ENCODE assay signal across 13 mouse cellular contexts in the genomic region with DNA sequence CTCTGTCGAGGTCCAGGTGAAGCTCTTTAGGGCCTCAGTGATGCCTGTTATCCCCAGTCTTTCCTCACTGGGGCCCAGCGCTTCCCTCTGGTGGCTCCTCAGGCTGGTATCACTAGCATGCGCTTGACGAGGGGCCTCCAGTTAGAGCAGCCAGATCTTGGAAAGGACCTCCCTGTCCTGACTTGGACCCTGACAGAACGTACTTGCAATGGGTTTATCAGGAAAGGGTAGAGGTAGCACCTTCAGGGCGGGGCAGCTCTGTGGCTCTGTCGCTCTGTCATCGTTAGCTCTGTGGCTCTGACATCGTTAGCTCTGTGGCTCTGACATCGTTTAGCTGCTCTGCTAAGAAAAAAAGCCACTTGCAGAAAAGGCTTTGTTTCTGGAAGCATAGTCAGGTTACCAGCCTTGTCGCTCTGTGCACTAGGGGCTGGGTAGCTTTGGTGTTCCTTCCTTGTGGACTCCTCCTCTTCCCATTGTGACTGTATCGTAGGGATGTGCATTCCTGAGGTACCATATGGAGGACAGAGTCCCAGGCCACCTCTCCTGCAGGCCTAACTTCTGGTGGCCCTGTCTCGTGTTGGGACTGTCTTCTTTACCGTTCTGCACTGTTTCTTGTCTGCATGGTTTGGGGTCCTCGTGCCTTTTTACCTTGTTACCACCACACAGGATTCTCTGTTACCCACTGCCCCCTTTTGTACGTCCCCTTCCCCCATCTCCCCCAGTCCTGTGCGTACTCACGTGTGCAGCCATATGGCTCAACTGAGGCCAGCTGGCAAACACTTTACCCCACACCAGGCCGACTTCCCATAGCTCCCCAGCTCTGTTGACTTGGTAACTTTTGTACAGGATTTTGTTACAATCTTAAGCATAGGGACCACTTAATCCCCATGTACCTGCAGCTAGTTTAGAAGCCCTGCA.
DNase-seq lines count a peak whose midpoint lies in the region; ATAC-seq and TF ChIP-seq lines count a peak whose summit lies in the region.
"Had no signal": no experiment of that assay in that cellular context is flagged by ENCODE, and none has a peak within 500 bp of the region (broad histone marks: within the 10 kb centered on the region; RNA-seq: fewer than 3 reads in every experiment).

No protein-coding gene starts in this region.

- H3K9me3 ChIP-seq in CH12.LX (replicated peaks; ENCODE audit: low read length): no peaks in the 10 kb centered on the region
- H3K9me3 ChIP-seq in forebrain, postnatal 0 days (ENCODE audit: low read length): no peaks in the 10 kb centered on the region
- H3K9me3 ChIP-seq in limb, embryonic 15.5 days: no peaks in the 10 kb centered on the region

- no peak overlapping the region for H3K27ac ChIP-seq in CH12.LX (ENCODE audit: insufficient read depth, low read depth)
- peak overlapping the region; percentile 36; the same call in 1 of the 2 replicates for H3K27ac ChIP-seq in forebrain, postnatal 0 days (ENCODE audit: low read depth, low read length)
- peak overlapping the region; percentile 70 for H3K27ac ChIP-seq in limb, embryonic 15.5 days

- TF ChIP-seq POLR2A in CH12.LX (IDR thresholded peaks at IDR 0.05; ENCODE audit: low read depth, low read length): no peak

- no peaks in the 10 kb centered on the region for H3K27me3 ChIP-seq in CH12.LX (replicated peaks)
- H3K27me3 ChIP-seq in forebrain, postnatal 0 days (ENCODE audit: insufficient read depth, low read length): no peaks in the 10 kb centered on the region
- H3K27me3 ChIP-seq in limb, embryonic 15.5 days: no peaks in the 10 kb centered on the region

- TF ChIP-seq CTCF in CH12.LX (conservative IDR thresholded peaks at IDR 0.05 in 1 of 2, IDR thresholded peaks at IDR 0.05 in 1 of 2; ENCODE audit: low read depth in 2 of 2, low read length in 2 of 2): peak in 1 of 2 experiments; percentile 13; a peak in 1 of 4 replicates
- 0 out of 2 replicates have a peak, but pooled peaks have one; percentile 13 for TF ChIP-seq CTCF in forebrain, postnatal 0 days (IDR thresholded peaks at IDR 0.05; ENCODE audit: low read depth)

- TF ChIP-seq EP300 in CH12.LX (IDR thresholded peaks at IDR 0.05; ENCODE audit: low read length): no peak

- H3K9ac ChIP-seq in CH12.LX (ENCODE audit: insufficient read depth, low read depth): no peak overlapping the region
- H3K9ac ChIP-seq in forebrain, postnatal 0 days: 0 out of 2 replicates have a peak overlapping the region, but pooled peaks have one; percentile 22
- no peak overlapping the region for H3K9ac ChIP-seq in limb, embryonic 15.5 days

- peaks cover 0 to 13% of the 10 kb centered on the region in 2 experiments; a peak in 2 of 4 replicates for H3K4me1 ChIP-seq in CH12.LX (ENCODE audit: control insufficient read depth in 1 of 2, insufficient read depth in 2 of 2)
- peaks cover 9% of the 10 kb centered on the region for H3K4me1 ChIP-seq in forebrain, postnatal 0 days (ENCODE audit: insufficient read depth)
- H3K4me1 ChIP-seq in limb, embryonic 15.5 days: peaks cover 22% of the 10 kb centered on the region

- peaks cover 40 to 90% of the 10 kb centered on the region in 2 experiments for H3K36me3 ChIP-seq in CH12.LX (replicated peaks in 1 of 2; ENCODE audit: control insufficient read depth in 1 of 2, insufficient read depth in 1 of 2, low read length in 1 of 2)
- H3K36me3 ChIP-seq in forebrain, postnatal 0 days (ENCODE audit: insufficient read depth): peaks cover 40% of the 10 kb centered on the region
- peaks cover 18% of the 10 kb centered on the region; the same call in 1 of the 2 replicates for H3K36me3 ChIP-seq in limb, embryonic 15.5 days

- dilution Hi-C loops in CH12.LX (cut with MboI; ENCODE audit: extremely low pct_ligation_motif_present, extremely low pct_unique_long_range_greater_than_20kb, low sequenced_read_pairs): no loop called here

- no peak overlapping the region for H3K4me2 ChIP-seq in CH12.LX (ENCODE audit: insufficient read depth, low read depth, poor library complexity, severe bottlenecking)
- no peak overlapping the region for H3K4me2 ChIP-seq in forebrain, postnatal 0 days (ENCODE audit: low read depth)
- no peak overlapping the region for H3K4me2 ChIP-seq in limb, embryonic 15.5 days
- H3K4me2 ChIP-seq: liver, embryonic 11.5 days had no signal

- no peaks in the 10 kb centered on the region for H3K79me2 ChIP-seq in CH12.LX (replicated peaks; ENCODE audit: control insufficient read depth, extremely low read depth, insufficient read depth, poor library complexity, severe bottlenecking)

- TF ChIP-seq RAD21 in CH12.LX (IDR thresholded peaks at IDR 0.05; ENCODE audit: low read depth, low read length): no peak

- 40% methylated on average over 19 of the region's 19 CpGs for WGBS in forebrain, postnatal 0 days
- 48% methylated on average over 19 of the region's 19 CpGs for WGBS in limb, embryonic 15.5 days

- ATAC-seq in forebrain, postnatal 0 days: peak; percentile 70
- ATAC-seq in limb, embryonic 15.5 days (ENCODE audit: insufficient number of reproducible peaks, low FRiP score, low TSS enrichment, low read depth): no peak

- in situ Hi-C loops in CH12.LX (cut with MboI; ENCODE audit: low pct_ligation_motif_present, low pct_unique_long_range_greater_than_20kb, low sequenced_read_pairs): no loop called here

- no peak overlapping the region for H3K4me3 ChIP-seq in CH12.LX (replicated peaks in 1 of 3; ENCODE audit: low read depth in 2 of 3, low read length in 2 of 3, poor library complexity in 1 of 3)
- H3K4me3 ChIP-seq in forebrain, postnatal 0 days (ENCODE audit: low read depth, low read length): no peak overlapping the region
- H3K4me3 ChIP-seq in limb, embryonic 15.5 days: no peak overlapping the region

- no peak for DNase-seq in CH12.LX (ENCODE audit: extremely low read depth)
- peak; percentile 54 for DNase-seq in brain, adult 2 months (ENCODE audit: low read depth, low spot score)
- DNase-seq in forebrain, postnatal 0 days: peak; percentile 44
- no peak for DNase-seq in spleen, postnatal 36 days (ENCODE audit: low spot score in 2 of 2)
- DNase-seq in gastrocnemius, postnatal 10 days: no peak
- no peak for DNase-seq in layer of hippocampus, adult 11-12 months (ENCODE audit: low spot score)
- DNase-seq: adrenal gland, postnatal 10 days; gastrocnemius, postnatal 14 days; kidney, postnatal 4 days; lung, postnatal 4 days; thymus, postnatal 36 days had no signal

TF ChIP-seq in CH12.LX, 34 proteins besides CTCF, POLR2A, EP300 and RAD21:
- TF ChIP-seq ZMIZ1 (IDR thresholded peaks at IDR 0.05; ENCODE audit: low read depth, low read length): 0 out of 2 replicates have a peak, but pooled peaks have one; percentile 20
- TF ChIP-seq ZNF384 (IDR thresholded peaks at IDR 0.05; ENCODE audit: low read depth, low read length): peak; percentile 64
- TF ChIP-seq IRF4 (IDR thresholded peaks at IDR 0.05; ENCODE audit: low read depth, low read length): no peak
- peak; percentile 65; the same call in 1 of the 2 replicates for TF ChIP-seq POLR2AphosphoS2 (IDR thresholded peaks at IDR 0.05; ENCODE audit: low read depth, low read length)
- no peak for TF ChIP-seq USF2 (conservative IDR thresholded peaks at IDR 0.05; ENCODE audit: low read depth, low read length)
- peak; percentile 13; the same call in 1 of the 2 replicates for TF ChIP-seq SMC3 (IDR thresholded peaks at IDR 0.05; ENCODE audit: low read depth, low read length)
TF ChIP-seq in CH12.LX: peak in this region for 4.

Comparison
In these comparisons a context has a peak if more than half of its experiments do, and no peak if none do; other contexts are left out.
1. DNase-seq: peak in brain, adult 2 months (single experiment) and forebrain, postnatal 0 days (single experiment); none in CH12.LX (single experiment), spleen, postnatal 36 days (0 of 2), gastrocnemius, postnatal 10 days (single experiment) and layer of hippocampus, adult 11-12 months (single experiment).